Mouse (Mus musculus) spleen, postnatal 4 days (tissue): Measurements from ENCODE around the gene Tmprss9.
"Not testable (repeated sequence)": the region's sequence is repeated elsewhere in the genome, so short reads cannot be mapped to it uniquely, and the experiment has no call there.

Source experiments
- DNase-seq, 2 experiments: peaks; one replicate each; pipeline ENCODE4 v3.0.0; 2022; ENCODE audit warnings: low spot score in 2 of 2

Gene Tmprss9

GRCm38 (mm10) chr10:80871581-80871980, at the start of gene Tmprss9:
Gene Tmprss9, plus strand, starts transcription at chr10:80871848.
- no peak for DNase-seq

- no peak for DNase-seq
Observed at GRCm38 (mm10) chr10:80821991-80822390, 49.7 kb upstream of the Tmprss9 start.

GRCm38 (mm10) chr10:80822528-80822927, 49.1 kb upstream of the Tmprss9 start:
- no peak for DNase-seq

GRCm38 (mm10) chr10:80823316-80823715, 48.3 kb upstream of the Tmprss9 start:
- no peak for DNase-seq

GRCm38 (mm10) chr10:80823847-80824643, 47.6 kb upstream of the Tmprss9 start:
- no peak for DNase-seq

- no peak for DNase-seq
Observed at GRCm38 (mm10) chr10:80824827-80825226, 46.8 kb upstream of the Tmprss9 start.

GRCm38 (mm10) chr10:80826151-80827062, 45.2 kb upstream of the Tmprss9 start, which contains the start of gene Oaz1:
Gene Oaz1, plus strand, starts transcription at chr10:80826656.
- DNase-seq = peak; percentile 97 to 99

- no peak for DNase-seq
Observed at GRCm38 (mm10) chr10:80827063-80827869, 44.4 kb upstream of the Tmprss9 start.

- DNase-seq = no peak
Observed at GRCm38 (mm10) chr10:80827870-80828420, 43.7 kb upstream of the Tmprss9 start.

GRCm38 (mm10) chr10:80828587-80828986, 43.1 kb upstream of the Tmprss9 start:
- not testable (repeated sequence) for DNase-seq

- DNase-seq = no peak
Observed at GRCm38 (mm10) chr10:80829359-80830278, 42.0 kb upstream of the Tmprss9 start.

- peak; percentile 73 to 79 for DNase-seq
Observed at GRCm38 (mm10) chr10:80831136-80831535, 40.5 kb upstream of the Tmprss9 start.

- no peak for DNase-seq
Observed at GRCm38 (mm10) chr10:80832818-80833217, 38.8 kb upstream of the Tmprss9 start.

GRCm38 (mm10) chr10:80835617-80836016, 36.0 kb upstream of the Tmprss9 start:
- no peak for DNase-seq

- DNase-seq = no peak
Observed at GRCm38 (mm10) chr10:80836949-80837379, 34.7 kb upstream of the Tmprss9 start.

GRCm38 (mm10) chr10:80837827-80838226, 33.8 kb upstream of the Tmprss9 start:
- DNase-seq = no peak

- DNase-seq = no peak
Observed at GRCm38 (mm10) chr10:80838346-80838912, 33.2 kb upstream of the Tmprss9 start.

GRCm38 (mm10) chr10:80839848-80840247, 31.8 kb upstream of the Tmprss9 start:
- DNase-seq = no peak

- no peak for DNase-seq
Observed at GRCm38 (mm10) chr10:80841685-80842084, 30.0 kb upstream of the Tmprss9 start.

- no peak for DNase-seq
Observed at GRCm38 (mm10) chr10:80842334-80842733, 29.3 kb upstream of the Tmprss9 start.
